Mouse (Mus musculus): Measurements from ENCODE around the gene Ebf1.

- no peak for TF ChIP-seq CTCF (IDR thresholded peaks at IDR 0.05; ENCODE audit: extremely low read depth, insufficient read depth, insufficient read length, insufficient replicate concordance)
- TF ChIP-seq POLR2A (IDR thresholded peaks at IDR 0.05; ENCODE audit: low read depth, low read length): no peak
These were observed 5.1 kb downstream of the Ebf1 start for GRCm38 (mm10) chr11:44622023-44622731.
